Mouse (Mus musculus): ENCODE results near the gene Scn2b.

GRCm38 (mm10) chr9:45142686-45143085, 25.1 kb downstream of the Scn2b start:
- TF ChIP-seq POLR2A (IDR thresholded peaks at IDR 0.05; ENCODE audit: low read depth, low read length), result no peak
- TF ChIP-seq RAD21 (IDR thresholded peaks at IDR 0.05; ENCODE audit: low read depth, low read length), result no peak
- TF ChIP-seq MAX (IDR thresholded peaks at IDR 0.05; ENCODE audit: low read length), result no peak
- no peak for TF ChIP-seq CTCF (conservative IDR thresholded peaks at IDR 0.05 in 1 of 2, IDR thresholded peaks at IDR 0.05 in 1 of 2; ENCODE audit: low read depth in 2 of 2, low read length in 2 of 2)
- TF ChIP-seq CHD1 (IDR thresholded peaks at IDR 0.05; ENCODE audit: low read depth, low read length), result no peak
- no peak for TF ChIP-seq TCF12 (IDR thresholded peaks at IDR 0.05; ENCODE audit: low read depth, low read length)
- TF ChIP-seq GABPA (IDR thresholded peaks at IDR 0.05; ENCODE audit: insufficient replicate concordance, low read depth, low read length), result no peak
- no peak for TF ChIP-seq ZNF384 (IDR thresholded peaks at IDR 0.05; ENCODE audit: low read depth, low read length)
- no peak for TF ChIP-seq ZMIZ1 (IDR thresholded peaks at IDR 0.05; ENCODE audit: low read depth, low read length)
- TF ChIP-seq MYC (IDR thresholded peaks at IDR 0.05; ENCODE audit: low read depth, low read length), result no peak
- TF ChIP-seq MAFK (IDR thresholded peaks at IDR 0.05; ENCODE audit: insufficient replicate concordance, low read length), result no peak
- no peak for TF ChIP-seq EP300 (IDR thresholded peaks at IDR 0.05; ENCODE audit: low read length)
- no peak for TF ChIP-seq SMC3 (IDR thresholded peaks at IDR 0.05; ENCODE audit: low read depth, low read length)

Data from CH12.LX (cell line).